Mouse (Mus musculus) embryonic facial prominence, embryonic 11.5 days (tissue): ENCODE data around the gene 1700016C15Rik. TPM values are rescaled to one million over a fixed set of nuclear protein-coding genes. Genes with fewer than 3 reads are reported as not detected.
A peak's percentile ranks its signal among the peaks of the same experiment; 100 is the strongest.

Experiments
- ATAC-seq: fragments of 200-750 bp; cut with Nextera tagmentation; replicated peaks from 2 replicates; pipeline ENCODE4 v1.8.0; 2017; ENCODE audit warnings: low read depth; ENCODE audit not compliant: insufficient number of reproducible peaks, low FRiP score, low TSS enrichment
- DNase-seq: peaks from one replicate; pipeline ENCODE4 v3.0.0-alpha.2; 2015; ENCODE audit warnings: low spot score
- H3K27ac ChIP-seq: fragments of 300-500 bp; sonication (generic); replicated peaks from 2 replicates; pipeline ENCODE4 v1.5.1; 2014; ENCODE audit warnings: mild to moderate bottlenecking, low read depth, low read length, control low read depth
- H3K27me3 ChIP-seq: fragments of 300-500 bp; sonication (generic); 2 replicates; pipeline ENCODE4 v1.6.1; 2014; ENCODE audit warnings: mild to moderate bottlenecking, low read length, moderate library complexity, mixed read lengths; ENCODE audit not compliant: control insufficient read depth, insufficient read depth
- H3K36me3 ChIP-seq: fragments of 300-500 bp; sonication (generic); replicated peaks from 2 replicates; pipeline ENCODE4 v1.6.1; 2014; ENCODE audit warnings: low read depth, mild to moderate bottlenecking, low read length, moderate library complexity, mixed read lengths; ENCODE audit not compliant: control insufficient read depth, insufficient read depth
- H3K4me1 ChIP-seq: fragments of 300-500 bp; sonication (generic); 2 replicates; pipeline ENCODE4 v1.6.1; 2014; ENCODE audit warnings: low read length, mixed read lengths; ENCODE audit not compliant: control insufficient read depth, insufficient read depth
- H3K4me2 ChIP-seq: fragments of 300-500 bp; sonication (generic); 2 replicates; pipeline ENCODE4 v1.6.1; 2014; ENCODE audit warnings: low read depth, mild to moderate bottlenecking, control low read depth, low read length, moderate library complexity
- H3K4me3 ChIP-seq: fragments of 300-500 bp; sonication (generic); 2 replicates; pipeline ENCODE4 v1.5.1; 2014; ENCODE audit warnings: low read depth, low read length, control low read depth
- H3K9ac ChIP-seq: fragments of 300-500 bp; sonication (generic); replicated peaks from 2 replicates; pipeline ENCODE4 v1.6.1; 2014; ENCODE audit warnings: mild to moderate bottlenecking, control low read depth, low read length
- H3K9me3 ChIP-seq: fragments of 300-500 bp; sonication (generic); replicated peaks from 2 replicates; pipeline ENCODE4 v1.6.1; 2016; ENCODE audit warnings: mild to moderate bottlenecking, low read length, inconsistent platforms, mixed read lengths; ENCODE audit not compliant: control insufficient read depth
- WGBS: fragments of 180-500 bp; shearing (Covaris S2); extraction: QIAGEN DNeasy Blood & Tissue Kit; methylation state at CpG from one replicate; pipeline ENCODE4 v1.1.7; 2014; 5-methylcytosine and 5-hydroxymethylcytosine counted together
- polyA plus RNA-seq: library from polyadenylated mRNA; unstranded; fragments of >200 nt; fragmentation: Nextera tagmentation; extraction: Ambion mirVana; gene quantifications from 2 replicates; pipeline ENCODE4 v1.2.1, GENCODE M21; 2014

The 1700016C15Rik gene
- polyA plus RNA-seq: not detected in 2 replicates

DNA sequence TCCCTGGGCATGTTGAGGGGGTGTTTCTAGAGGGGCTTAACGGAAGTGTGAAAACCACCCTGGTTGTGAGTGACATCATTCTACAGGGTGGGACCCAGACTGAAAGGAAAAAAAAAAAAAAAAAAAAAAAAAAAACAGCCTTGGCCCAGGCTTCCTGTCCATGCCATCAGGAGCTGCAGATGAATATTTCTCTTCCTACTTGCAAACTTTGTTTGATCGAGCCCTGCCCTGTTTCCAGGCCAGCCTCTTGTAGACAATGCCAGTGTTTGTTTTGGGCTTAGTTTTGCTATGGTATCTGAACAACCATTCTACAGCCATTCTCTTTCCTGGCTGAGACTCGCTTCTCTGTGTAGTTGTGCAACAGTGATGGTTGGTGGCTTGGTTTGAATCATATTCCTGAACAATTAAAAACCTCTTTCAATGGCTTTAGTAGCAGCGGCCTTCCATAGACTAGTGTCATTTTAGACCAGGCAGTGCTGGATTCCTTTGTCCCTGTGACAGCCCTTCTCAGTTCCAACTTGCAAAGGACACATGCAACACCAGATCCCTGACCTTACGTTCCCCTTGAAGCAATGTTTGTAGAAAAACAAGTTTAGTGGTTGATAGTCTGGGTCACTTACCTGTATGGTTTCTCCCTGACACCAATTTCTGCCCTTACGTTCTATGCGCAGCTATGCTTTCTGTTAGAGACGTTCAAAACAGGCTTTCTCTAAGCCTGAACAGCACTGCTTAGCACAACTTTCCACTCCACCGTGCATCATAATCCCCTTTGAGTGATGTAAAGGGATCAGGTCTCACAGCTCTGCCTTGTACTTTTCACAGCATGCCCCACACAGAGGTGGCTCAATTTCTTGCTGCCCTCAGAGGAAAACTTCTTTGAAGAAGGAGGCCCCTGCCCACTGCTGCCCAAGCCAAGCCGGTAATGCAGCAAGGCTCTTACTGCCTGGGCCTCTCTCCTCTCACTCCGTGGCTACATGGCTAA is at the start of gene 1700016C15Rik:
TSS of gene 1700016C15Rik (plus strand) at position 772 of the 982 bp plus-strand sequence.
- ATAC-seq (0 out of 2 replicates have a peak, but pooled peaks have one; percentile 27), DNase-seq (peak; percentile 20)
- Histone ChIP-seq H3K9ac (no peak within 1 kb of the TSS), H3K9me3 (no peaks in the 10 kb centered on the region), H3K27me3 (no peaks in the 10 kb centered on the region), H3K4me1 (no peaks in the 10 kb centered on the region), H3K4me2 (no peak within 1 kb of the TSS), H3K27ac (no peak within 1 kb of the TSS), H3K4me3 (no peak within 1 kb of the TSS), H3K36me3 (no peaks in the 10 kb centered on the region)
- WGBS: 59% methylated on average over 11 of the region's 11 CpGs

DNA sequence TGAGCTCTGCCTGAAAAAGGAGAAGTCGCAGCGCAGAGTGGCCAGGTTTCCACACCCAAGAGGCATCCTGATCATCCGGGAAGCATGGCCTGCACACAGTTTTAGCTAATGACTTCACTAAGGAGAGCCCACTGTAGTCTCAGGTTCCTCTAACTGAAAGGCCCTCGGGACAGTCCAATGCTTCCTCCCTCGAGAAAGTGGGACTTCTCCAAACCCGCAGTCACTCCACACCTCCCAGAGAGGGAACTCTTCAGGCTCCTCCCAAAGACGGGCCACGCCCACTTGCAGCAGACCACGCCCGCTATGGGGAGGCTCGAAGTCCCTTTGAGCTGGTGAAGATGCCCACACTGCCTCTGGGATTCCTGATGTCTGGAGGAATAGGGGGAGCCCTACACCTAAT is 48.4 kb upstream of the 1700016C15Rik start:
- WGBS: 79% methylated on average over 11 of the region's 11 CpGs
- Histone ChIP-seq H3K4me2 (no peak overlapping the region), H3K9ac (no peak overlapping the region), H3K36me3 (no peaks in the 10 kb centered on the region), H3K9me3 (no peaks in the 10 kb centered on the region), H3K4me3 (no peak overlapping the region), H3K4me1 (no peaks in the 10 kb centered on the region), H3K27ac (no peak overlapping the region), H3K27me3 (no peaks in the 10 kb centered on the region)
- ATAC-seq (no peak), DNase-seq (no peak)

- H3K36me3 ChIP-seq: no peaks in the 10 kb centered on the region
- H3K27ac ChIP-seq: no peak overlapping the region
- H3K4me1 ChIP-seq: no peaks in the 10 kb centered on the region
- no peak overlapping the region for H3K9ac ChIP-seq
- H3K4me3 ChIP-seq: no peak overlapping the region
- no peak overlapping the region for H3K4me2 ChIP-seq
- H3K9me3 ChIP-seq: no peaks in the 10 kb centered on the region
- no peaks in the 10 kb centered on the region for H3K27me3 ChIP-seq
- WGBS: 49% methylated on average over 18 of the region's 18 CpGs
- ATAC-seq (no peak), DNase-seq (peak; percentile 18)
These were observed 45.4 kb upstream of the 1700016C15Rik start for GRCm38 (mm10) chr1:177683931-177684836.

GRCm38 (mm10) chr1:177684901-177685300 is 44.7 kb upstream of the 1700016C15Rik start:
- DNase-seq (peak; percentile 83), ATAC-seq (no peak)
- Histone ChIP-seq H3K27ac (no peak overlapping the region), H3K9me3 (no peaks in the 10 kb centered on the region), H3K9ac (no peak overlapping the region), H3K27me3 (no peaks in the 10 kb centered on the region), H3K4me1 (no peaks in the 10 kb centered on the region), H3K4me2 (no peak overlapping the region), H3K4me3 (no peak overlapping the region), H3K36me3 (no peaks in the 10 kb centered on the region)
- WGBS: 11% methylated on average over 3 of the region's 3 CpGs

- 71% methylated on average over 3 of the region's 3 CpGs for WGBS
These were observed 43.5 kb upstream of the 1700016C15Rik start for GRCm38 (mm10) chr1:177686137-177686536.

DNA sequence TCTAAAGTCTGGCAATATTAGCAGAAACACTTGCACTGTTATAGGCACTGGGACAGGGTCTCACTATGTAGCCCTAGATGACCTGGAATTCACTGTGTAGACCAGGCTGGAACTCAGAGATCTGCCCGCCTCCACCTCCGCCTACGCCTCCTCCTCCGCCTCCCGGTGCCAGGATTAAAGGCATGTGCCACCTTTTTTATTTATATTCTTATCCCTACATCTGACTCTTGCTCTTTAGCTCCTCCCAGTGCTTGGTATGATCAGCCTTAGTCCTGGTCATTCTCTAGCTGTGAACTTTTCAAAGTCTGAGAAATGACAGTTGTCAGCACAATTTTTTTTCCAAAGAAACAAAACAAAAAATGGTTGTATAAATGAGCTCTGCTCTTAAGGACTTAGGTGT is 42.6 kb upstream of the 1700016C15Rik start:
- Histone ChIP-seq H3K9ac (no peak overlapping the region), H3K4me3 (no peak overlapping the region), H3K27me3 (no peaks in the 10 kb centered on the region), H3K27ac (no peak overlapping the region), H3K9me3 (no peaks in the 10 kb centered on the region), H3K4me1 (no peaks in the 10 kb centered on the region), H3K36me3 (no peaks in the 10 kb centered on the region), H3K4me2 (no peak overlapping the region)
- no peak for DNase-seq
- 83% methylated on average over 5 of the region's 5 CpGs for WGBS
- no peak for ATAC-seq

More at GRCm38 (mm10) chr1:177686137-177686536, 43.5 kb upstream of the 1700016C15Rik start:
- DNase-seq: no peak
- ATAC-seq: no peak
- H3K9me3 ChIP-seq: no peaks in the 10 kb centered on the region
- H3K27ac ChIP-seq: no peak overlapping the region
- no peaks in the 10 kb centered on the region for H3K36me3 ChIP-seq
- H3K4me2 ChIP-seq: no peak overlapping the region
- no peaks in the 10 kb centered on the region for H3K27me3 ChIP-seq
- no peaks in the 10 kb centered on the region for H3K4me1 ChIP-seq
- no peak overlapping the region for H3K4me3 ChIP-seq
- H3K9ac ChIP-seq: no peak overlapping the region

DNA sequence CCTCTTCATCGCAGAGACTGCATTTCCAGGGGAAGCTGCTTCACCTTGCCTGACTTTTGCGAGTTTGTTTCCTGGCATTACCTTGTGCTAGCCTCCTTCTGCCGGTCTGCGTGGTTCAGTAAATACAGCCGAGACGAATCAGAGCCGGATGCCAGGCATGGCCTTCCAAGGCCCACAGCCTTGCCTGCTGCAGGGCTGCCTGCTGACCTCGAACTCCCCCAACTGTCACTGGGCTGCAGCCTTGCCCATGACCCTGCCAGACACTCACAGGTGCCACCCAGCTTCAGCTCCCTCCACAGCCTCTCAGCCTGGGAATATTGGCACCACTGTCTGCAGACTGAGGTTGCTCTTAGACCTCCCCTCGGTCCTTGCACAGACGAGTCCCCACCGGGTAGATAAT is 37.1 kb upstream of the 1700016C15Rik start:
- Histone ChIP-seq H3K4me1 (no peaks in the 10 kb centered on the region), H3K9me3 (no peaks in the 10 kb centered on the region), H3K36me3 (no peaks in the 10 kb centered on the region), H3K9ac (no peak overlapping the region), H3K4me2 (no peak overlapping the region), H3K27me3 (no peaks in the 10 kb centered on the region), H3K27ac (no peak overlapping the region), H3K4me3 (no peak overlapping the region)
- 55% methylated on average over 11 of the region's 11 CpGs for whole genome bisulfite sequencing
- ATAC-seq (no peak), DNase-seq (no peak)
